Mouse (Mus musculus) left cerebral cortex, postnatal 10 days (tissue): ENCODE measurements at regions not wholly inside any gene's neighbourhood (a gene's known extent, or its start where the extent isn't known, plus 50 kb on each side); places are given as distances from the start of the nearest gene placed in this dataset.

ENCODE experiments used
- DNase-seq, 2 experiments: peaks; one replicate each; pipeline ENCODE4 v3.0.0; 2021 to 2022; ENCODE audit warnings: low spot score in 2 of 2, mixed read lengths in 1 of 2; ENCODE audit errors: extremely low spot score in 1 of 2
- intact Hi-C: fragments of 180-260 bp; cut with DNase I; formaldehyde crosslinking; loops from one replicate; pipeline ENCODE4 v1.15.1; 2025

- intact Hi-C loops: no loop called here
Observed at GRCm38 (mm10) chr11:117413133-117413532, 71.0 kb upstream of the Gm11733 start.

DNA sequence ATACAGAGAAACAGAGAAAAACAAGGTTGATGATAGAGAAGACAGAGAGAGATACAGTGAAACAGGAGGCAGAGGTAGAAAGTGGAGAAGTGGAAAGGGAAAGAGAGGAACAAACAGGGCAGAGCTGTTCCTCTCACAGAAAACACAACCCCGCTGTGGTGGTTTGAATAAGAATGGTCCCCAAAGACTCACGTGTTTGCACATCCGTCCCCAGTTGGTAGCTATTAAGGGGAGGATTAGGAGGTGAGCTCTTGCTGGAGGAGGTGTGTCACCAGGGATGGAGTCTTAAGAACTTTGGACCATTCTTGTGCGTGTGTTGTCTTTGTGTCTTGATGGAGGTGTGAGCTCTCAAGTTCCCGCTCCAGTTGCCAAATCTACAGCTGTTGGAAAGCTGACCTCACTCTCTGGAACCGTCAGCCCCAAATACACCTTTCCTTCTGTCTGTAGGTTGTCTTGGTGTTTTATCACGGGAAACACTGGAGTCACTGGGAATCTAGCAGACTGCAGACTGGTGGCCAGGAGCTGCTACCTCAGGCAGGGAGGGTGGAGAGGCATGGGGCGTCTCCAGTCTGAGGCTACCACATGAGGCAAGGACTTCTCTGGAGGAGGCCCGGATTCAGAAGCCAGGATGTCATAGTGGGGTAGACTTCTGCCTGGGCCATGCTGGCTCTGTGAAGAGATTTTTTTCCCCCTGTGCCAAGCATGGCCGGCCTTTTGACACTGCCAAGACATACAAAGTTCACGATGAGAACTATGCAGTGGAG, 70.0 kb upstream of the Gm11733 start:
- no peak for DNase-seq
- intact Hi-C loops: no loop called here

More at GRCm38 (mm10) chr11:117413133-117413532, 71.0 kb upstream of the Gm11733 start:
- no peak for DNase-seq

DNA sequence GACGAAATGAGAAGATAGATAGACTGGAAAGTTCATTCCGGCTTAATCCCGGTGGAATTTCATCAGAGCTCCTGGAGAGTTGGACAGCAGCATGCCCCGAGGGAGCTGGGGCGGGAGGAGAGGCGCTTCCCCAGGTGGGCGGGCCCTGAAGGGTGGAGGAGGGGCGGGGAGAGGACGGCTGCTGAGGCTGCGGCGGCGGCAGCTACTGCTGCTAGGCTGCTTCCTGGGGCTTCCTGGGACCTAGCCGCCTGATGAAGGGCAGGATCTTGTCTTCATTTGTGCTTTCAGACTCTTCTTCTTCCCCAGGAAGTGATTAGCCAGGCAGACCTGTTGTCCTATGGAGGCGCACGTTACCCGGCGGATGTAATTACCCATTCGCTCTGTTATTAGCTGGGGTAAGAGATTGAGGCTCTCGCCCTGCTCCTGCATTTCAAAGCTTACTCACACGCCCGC, 69.3 kb upstream of the Gm11733 start:
- intact Hi-C loops: no loop called here
- DNase-seq: peak in 1 of 2 experiments; percentile 80

GRCm38 (mm10) chr11:117415466-117415865, 68.7 kb upstream of the Gm11733 start:
- no peak for DNase-seq
- intact Hi-C loops: no loop called here

- peak in 1 of 2 experiments; percentile 56 for DNase-seq
- intact Hi-C loops: no loop called here
Observed at GRCm38 (mm10) chr11:117415955-117416354, 68.2 kb upstream of the Gm11733 start.

DNA sequence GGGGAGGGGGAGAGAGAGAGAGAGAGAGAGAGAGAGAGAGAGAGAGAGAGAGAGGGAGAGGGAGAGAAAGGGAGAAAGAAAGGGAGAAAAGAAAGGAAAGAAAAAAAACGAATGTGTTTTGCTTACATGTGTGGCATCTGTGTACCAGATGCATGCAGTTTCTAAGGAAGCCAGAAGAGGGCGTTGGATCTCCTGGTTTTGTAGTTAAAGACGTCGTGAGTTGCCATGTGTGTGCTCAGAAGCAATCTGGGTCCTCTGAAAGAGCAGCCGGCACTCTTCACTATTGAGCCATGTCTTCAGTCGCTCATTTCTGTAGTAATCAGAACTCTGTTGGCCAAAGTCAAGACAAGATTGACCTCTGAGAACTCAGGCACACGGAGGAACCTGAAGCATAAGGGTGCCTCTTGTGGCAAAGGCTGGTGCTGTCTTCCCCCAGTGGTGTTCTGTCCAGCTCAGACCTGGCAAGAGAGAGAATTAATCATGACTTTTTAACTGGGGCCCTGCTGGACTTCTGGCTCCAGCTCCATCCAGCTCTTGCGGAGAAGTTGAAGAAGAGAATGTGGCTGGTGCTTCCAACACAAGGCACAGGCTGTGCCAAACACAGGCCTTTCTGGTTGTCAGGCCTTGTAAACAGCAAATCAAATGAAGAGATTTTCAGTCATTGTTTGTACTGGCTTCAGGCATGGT, 67.0 kb upstream of the Gm11733 start:
- no peak for DNase-seq
- intact Hi-C loops: no loop called here

DNA sequence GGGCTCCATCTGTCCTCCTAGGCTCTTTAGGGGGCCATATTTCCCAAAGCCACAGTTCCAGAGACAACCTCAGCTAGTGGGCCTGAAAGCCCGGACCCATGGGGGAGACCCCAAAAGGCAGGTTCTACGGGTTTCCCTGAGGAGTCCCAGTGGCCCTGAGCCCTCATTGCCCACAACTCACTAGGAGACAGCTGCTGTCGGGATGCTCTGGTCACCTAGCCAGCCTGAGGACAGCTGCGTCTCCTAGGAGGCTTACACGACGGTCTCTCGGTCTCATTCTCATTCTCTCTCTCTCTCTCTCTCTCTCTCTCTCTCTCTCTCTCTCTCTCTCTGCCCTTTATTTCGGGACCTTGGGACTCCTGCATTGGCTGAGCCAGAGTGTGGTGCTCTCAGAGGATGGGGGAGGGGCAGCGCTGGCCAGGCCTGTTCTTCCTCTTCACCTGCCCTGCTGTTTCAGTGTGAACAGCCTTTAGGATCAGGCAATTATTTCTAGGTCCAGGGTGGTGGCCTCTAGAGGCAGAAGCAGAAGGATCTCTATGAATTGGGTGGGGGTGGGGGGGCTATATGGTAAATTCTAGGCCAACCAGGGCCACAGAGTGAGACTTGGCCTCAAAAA, 66.1 kb upstream of the Gm11733 start:
- no peak for DNase-seq

GRCm38 (mm10) chr11:117418939-117419338, 65.2 kb upstream of the Gm11733 start:
- DNase-seq: no peak
- intact Hi-C loops: no loop called here

More for the DNA sequence above, 66.1 kb upstream of the Gm11733 start:
- intact Hi-C loops: no loop called here

DNA sequence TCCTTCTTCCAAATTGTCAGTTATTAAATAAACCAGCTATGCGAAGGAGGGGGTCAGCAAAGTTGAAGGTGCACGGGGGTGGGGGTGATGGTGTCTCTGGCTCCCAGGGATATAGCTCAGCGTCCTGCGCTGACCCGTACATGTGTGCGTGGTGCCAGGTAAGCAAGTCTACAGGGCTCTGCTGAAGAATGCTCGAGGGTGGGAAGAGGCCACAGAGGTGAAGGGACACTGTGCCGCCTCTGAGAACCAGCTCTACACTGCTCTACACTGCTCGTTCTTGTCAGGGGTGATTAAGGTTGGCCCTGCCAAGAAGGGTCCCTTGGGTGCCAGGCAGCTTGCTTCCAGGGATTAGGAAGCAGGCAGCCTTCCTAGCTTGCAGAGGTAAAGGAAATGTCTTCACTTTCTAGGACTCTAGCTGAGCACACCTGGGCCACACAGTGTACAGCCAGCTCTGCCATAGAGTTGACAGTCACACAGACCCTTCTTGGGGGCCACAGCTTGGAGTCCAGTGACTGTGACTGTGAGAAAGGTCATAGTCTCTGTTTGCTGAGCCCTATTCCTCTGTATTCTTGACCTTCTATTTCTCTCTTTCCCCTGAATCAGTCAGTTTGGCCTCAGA, 64.7 kb upstream of the Gm11733 start:
- DNase-seq: no peak
- intact Hi-C loops: no loop called here

DNA sequence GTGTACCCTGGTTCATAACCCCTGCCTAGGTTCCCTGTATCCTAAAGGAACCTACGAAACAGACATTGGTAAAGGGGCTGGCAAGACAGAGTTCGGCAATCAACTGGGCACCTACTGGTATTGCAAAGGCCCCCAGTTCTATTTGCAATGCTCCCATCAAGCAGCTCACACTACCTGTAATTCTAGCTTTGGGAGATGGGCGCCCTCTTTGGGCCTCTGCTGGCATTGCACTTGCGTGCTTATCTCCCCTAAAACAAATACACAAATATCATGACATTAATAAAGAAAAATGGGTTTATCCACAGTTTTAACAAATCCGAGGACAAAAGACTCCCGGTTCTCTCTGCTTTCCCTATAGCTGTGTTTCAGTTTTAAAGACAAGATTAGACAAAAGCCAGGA, 61.5 kb upstream of the Gm11733 start:
- intact Hi-C loops: no loop called here
- no peak for DNase-seq

DNA sequence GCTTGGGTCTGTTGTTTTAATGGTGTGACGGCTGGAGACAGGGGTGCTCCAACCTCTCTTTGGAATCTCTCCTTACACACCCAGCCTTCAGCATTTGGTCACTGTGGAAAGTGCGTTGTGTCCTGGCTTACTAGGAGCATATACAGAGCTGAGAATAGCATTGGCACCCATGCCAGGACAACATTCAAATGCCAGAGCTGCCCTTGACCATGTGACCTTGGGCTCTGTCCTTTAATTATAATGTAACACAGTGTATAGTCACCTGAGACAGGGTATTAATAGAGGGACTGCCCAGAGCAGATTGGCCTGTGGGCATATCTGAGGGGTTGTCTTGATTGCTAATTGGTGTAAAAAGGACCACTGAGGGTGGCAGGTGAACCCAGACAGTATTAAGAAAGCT, 60.7 kb upstream of the Gm11733 start:
- intact Hi-C loops: no loop called here

GRCm38 (mm10) chr11:117425466-117425865, 58.7 kb upstream of the Gm11733 start:
- intact Hi-C loops: no loop called here
- DNase-seq: no peak

More for the DNA sequence above, 60.7 kb upstream of the Gm11733 start:
- DNase-seq: no peak

DNA sequence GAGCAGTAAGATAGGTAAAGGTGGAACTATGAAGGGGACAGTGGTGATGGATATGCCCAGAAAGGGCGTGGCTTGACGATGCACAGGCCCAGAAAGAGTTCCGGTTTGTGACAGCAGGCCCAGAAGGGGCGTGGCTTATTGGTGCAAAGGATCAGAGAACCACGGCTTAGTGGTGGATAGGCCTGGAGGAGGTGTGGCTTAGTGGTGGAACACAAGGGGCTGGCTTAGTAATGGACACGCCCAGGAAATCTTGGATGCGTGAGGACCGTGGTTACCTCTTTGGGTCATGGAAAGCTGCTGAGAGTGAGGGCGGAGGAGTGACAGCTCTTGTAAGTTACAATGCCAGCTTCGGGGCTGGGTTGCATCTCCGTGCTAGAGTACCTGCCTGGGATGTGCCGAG, 58.2 kb upstream of the Gm11733 start:
- DNase-seq: no peak

GRCm38 (mm10) chr11:117426651-117427050, 57.5 kb upstream of the Gm11733 start:
- intact Hi-C loops: no loop called here
- no peak for DNase-seq

More for the DNA sequence above, 58.2 kb upstream of the Gm11733 start:
- intact Hi-C loops: no loop called here

DNA sequence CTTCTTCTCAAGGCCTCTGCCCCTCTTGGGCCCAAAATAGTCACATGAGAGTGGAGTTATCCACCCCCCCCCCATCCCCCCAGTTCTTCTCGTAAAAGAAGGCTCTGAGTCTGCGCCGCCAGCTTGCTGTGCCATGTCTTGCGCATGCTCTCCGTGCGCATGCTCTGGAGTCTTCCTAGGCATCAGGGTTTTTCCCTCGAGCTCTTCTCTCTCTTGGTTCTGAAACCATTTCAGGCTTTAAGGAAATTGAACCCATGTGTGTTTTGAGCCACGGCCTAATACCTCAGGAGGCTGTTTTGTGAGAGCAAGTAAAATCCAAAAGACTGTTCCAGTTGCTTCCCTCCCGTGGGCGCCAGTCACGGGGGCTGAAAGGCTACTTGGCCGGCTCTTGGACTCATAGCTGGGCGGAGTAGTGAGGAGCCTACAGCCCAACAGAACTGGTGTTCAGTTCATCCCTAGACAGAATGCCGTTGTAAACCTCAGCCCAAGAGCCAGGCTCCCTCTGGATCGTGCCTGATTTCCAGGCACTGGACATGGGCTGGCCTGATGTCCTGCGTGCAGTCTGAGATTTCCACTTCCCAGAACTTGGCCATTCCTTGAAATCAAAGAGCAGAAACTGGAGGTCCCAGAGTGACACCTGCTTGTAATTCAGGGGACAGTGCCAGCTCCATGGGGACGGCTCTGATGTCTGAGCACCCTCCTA, 56.2 kb upstream of the Gm11733 start:
- no peak for DNase-seq
- intact Hi-C loops: no loop called here

DNA sequence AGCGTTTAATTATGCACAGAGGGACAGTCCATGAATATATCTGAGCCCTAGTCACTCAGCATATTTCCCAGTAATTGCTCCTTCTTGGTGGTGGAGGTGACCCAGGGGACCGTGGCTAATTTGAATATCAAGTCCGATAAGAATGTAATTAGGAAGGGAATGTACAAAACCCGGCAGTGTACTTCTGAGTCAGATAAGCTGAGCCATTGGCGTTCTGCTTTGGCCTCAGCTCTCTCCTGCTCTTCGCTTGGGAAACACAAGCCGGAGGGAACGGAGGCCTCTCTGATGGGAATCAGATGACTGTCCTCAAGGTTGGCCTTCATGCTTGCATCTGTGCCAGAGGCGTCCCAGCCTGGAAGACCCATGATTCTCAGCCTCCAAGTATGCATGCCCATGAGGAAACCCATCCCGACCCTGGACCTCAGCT, 54.8 kb upstream of the Gm11733 start:
- DNase-seq: no peak
- intact Hi-C loops: no loop called here

DNA sequence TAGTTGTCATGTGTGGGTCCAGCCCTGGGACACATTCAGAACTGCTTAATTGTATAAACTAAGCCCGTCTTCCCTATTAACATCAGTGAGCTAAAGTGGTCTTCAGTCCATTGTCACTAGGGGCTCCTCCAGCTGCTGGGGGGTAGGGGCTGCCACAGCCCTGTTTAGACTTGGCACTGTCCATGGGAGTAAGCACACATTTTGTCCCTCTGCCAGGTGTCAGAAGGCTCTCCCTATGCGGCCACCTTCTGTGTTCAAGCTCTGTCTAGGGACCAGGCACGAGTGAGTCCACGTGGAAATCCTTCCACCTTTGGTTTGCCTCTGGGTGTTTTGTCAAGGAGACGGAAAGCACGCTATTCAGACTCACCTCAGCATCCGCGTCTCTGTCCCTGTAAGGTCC, 54.3 kb upstream of the Gm11733 start:
- intact Hi-C loops: no loop called here
- DNase-seq: no peak

DNA sequence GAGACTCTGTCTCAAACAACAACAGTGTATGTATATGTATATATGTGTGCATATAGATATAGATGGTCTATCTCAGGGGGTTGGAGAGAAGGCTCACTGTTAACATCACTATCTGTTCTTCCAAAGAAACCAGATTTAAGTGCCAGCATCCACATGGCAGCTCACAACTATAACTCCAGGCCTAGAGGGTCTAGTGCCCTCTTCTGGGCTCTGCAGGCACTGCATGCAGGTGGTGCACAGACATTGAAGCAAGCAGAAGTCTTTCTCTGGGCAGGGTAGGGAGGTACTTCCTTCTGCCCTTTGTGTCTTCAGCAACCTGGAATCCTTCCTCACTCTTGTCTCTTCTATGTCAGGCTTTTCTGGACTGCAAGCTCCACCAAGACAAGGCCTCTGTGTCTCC, 50.1 kb upstream of the Gm11733 start:
- no peak for DNase-seq
- intact Hi-C loops: no loop called here
